Mouse (Mus musculus) forebrain, embryonic 16.5 days (tissue): ENCODE measurements around the gene Gm44965. TPM values are rescaled to one million over a fixed set of nuclear protein-coding genes. Genes with fewer than 3 reads are reported as not detected.

Experiments
- ATAC-seq: fragments of 200-750 bp; cut with Nextera tagmentation; 2 replicates; pipeline ENCODE4 v1.8.0; 2017; ENCODE audit warnings: mild to moderate bottlenecking, moderate library complexity
- H3K27ac ChIP-seq: fragments of 300-500 bp; sonication (generic); 2 replicates; pipeline ENCODE4 v1.5.1; 2014; ENCODE audit warnings: low read length, control low read depth
- H3K27me3 ChIP-seq: fragments of 300-500 bp; sonication (generic); replicated peaks from 2 replicates; pipeline ENCODE4 v1.6.1; 2014; ENCODE audit warnings: low read length; ENCODE audit not compliant: control insufficient read depth, insufficient read depth
- H3K36me3 ChIP-seq: fragments of 300-500 bp; sonication (generic); 2 replicates; pipeline ENCODE4 v1.6.1; 2014; ENCODE audit not compliant: control insufficient read depth, insufficient read depth
- H3K4me1 ChIP-seq: fragments of 300-500 bp; sonication (generic); replicated peaks from 2 replicates; pipeline ENCODE4 v1.6.1; 2014; ENCODE audit warnings: low read length; ENCODE audit not compliant: control insufficient read depth, insufficient read depth
- H3K4me2 ChIP-seq: fragments of 300-500 bp; sonication (generic); 2 replicates; pipeline ENCODE4 v1.6.1; 2014; ENCODE audit warnings: mild to moderate bottlenecking, low read length, control low read depth
- H3K4me3 ChIP-seq: fragments of 300-500 bp; sonication (generic); replicated peaks from 2 replicates; pipeline ENCODE4 v1.5.1; 2014; ENCODE audit warnings: mild to moderate bottlenecking, low read length, control low read depth
- H3K9ac ChIP-seq: fragments of 300-500 bp; sonication (generic); replicated peaks from 2 replicates; pipeline ENCODE4 v1.6.1; 2014; ENCODE audit warnings: low read depth, low read length, control low read depth
- H3K9me3 ChIP-seq: fragments of 300-500 bp; sonication (generic); 2 replicates; pipeline ENCODE4 v1.6.1; 2016; ENCODE audit warnings: low read length; ENCODE audit not compliant: control insufficient read depth
- WGBS: fragments of 180-500 bp; shearing (Covaris S2); extraction: QIAGEN DNeasy Blood & Tissue Kit; methylation state at CpG from one replicate; pipeline ENCODE4 v1.1.7; 2014; 5-methylcytosine and 5-hydroxymethylcytosine counted together
- polyA plus RNA-seq: library from polyadenylated mRNA; unstranded; fragments of >200 nt; fragmentation: Nextera tagmentation; extraction: Ambion mirVana; gene quantifications from 2 replicates; pipeline ENCODE4 v1.2.1, GENCODE M21; 2015

The Gm44965 gene
- polyA plus RNA-seq, 1 experiment from 2014 or later = not detected

DNA sequence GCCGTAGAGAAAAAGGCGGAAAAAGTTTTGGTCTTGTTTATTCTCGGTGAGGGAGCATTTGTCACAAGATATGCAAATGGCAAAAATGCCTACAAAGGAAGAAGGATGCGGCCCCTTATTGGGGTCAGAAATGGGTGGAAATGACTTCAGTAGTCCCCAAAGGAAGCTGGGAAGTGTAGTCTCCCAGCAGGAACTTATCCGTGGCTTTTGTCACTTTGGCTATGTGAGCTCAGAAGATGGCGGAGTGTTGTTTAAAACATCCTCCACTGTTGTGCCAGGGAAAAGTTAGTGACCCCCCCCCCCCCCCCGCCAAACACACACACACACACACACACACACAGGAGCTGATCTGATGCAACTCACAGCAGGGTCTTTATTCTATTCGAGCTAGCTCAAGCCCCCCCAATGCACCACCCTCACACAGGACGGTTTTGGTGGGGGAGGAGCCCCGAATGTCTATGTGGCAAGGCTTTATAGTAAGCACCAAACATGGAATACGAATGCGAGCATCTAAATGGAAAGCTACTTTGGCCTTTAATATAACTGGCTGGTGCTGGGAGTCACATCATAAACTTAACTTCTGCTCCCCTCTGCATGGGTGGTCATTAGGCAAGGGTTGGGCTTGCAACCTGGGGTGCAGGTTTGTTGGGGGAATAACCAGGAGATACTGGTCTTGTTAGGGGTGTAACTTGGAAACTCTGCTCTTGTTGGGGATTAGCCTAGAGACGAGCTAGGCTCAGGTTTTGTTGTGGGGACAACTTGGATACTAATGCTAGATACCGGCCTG, 38.4 kb upstream of the Gm44965 start:
- WGBS = 23% methylated on average over 13 of the region's 14 CpGs
- peak; percentile 91 for ATAC-seq
- peak overlapping the region; percentile 63 for H3K4me3 ChIP-seq
- H3K27me3 ChIP-seq = no peaks in the 10 kb centered on the region
- H3K9me3 ChIP-seq = no peaks in the 10 kb centered on the region
- H3K36me3 ChIP-seq = peaks cover under 1% of the 10 kb centered on the region; the same call in 1 of the 2 replicates
- peak overlapping the region; percentile 99 for H3K27ac ChIP-seq
- H3K9ac ChIP-seq = peak overlapping the region; percentile 81
- peaks cover 12% of the 10 kb centered on the region for H3K4me1 ChIP-seq
- H3K4me2 ChIP-seq = peak overlapping the region; percentile 77

DNA sequence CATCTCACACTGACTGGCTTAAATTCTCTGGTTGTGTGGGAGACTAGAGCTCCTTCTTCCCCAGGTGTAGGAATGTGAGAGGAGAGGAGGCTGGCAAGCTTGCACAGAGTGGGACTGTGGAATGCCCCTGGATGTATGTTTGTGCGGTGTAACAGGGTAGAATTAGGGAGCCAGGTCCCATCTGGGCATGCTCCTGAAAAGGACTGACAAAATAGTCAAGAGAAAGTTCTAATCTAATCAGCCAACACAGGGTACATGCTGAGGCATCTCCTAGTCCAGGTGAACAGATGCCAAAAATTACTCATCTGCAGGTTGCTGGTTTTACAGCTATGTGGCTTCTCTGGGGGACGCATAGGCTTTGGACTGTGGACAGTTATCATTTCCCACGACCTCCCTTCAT, 37.8 kb upstream of the Gm44965 start:
- no peak overlapping the region for H3K9ac ChIP-seq
- H3K27me3 ChIP-seq = no peaks in the 10 kb centered on the region
- ATAC-seq = no peak
- peaks cover 2% of the 10 kb centered on the region; the same call in 1 of the 2 replicates for H3K36me3 ChIP-seq
- no peak overlapping the region for H3K4me3 ChIP-seq
- no peaks in the 10 kb centered on the region for H3K9me3 ChIP-seq
- peak overlapping the region; percentile 77 for H3K4me2 ChIP-seq
- no peak overlapping the region for H3K27ac ChIP-seq
- WGBS = 94% methylated on average over 3 of the region's 3 CpGs
- peaks cover 12% of the 10 kb centered on the region for H3K4me1 ChIP-seq

DNA sequence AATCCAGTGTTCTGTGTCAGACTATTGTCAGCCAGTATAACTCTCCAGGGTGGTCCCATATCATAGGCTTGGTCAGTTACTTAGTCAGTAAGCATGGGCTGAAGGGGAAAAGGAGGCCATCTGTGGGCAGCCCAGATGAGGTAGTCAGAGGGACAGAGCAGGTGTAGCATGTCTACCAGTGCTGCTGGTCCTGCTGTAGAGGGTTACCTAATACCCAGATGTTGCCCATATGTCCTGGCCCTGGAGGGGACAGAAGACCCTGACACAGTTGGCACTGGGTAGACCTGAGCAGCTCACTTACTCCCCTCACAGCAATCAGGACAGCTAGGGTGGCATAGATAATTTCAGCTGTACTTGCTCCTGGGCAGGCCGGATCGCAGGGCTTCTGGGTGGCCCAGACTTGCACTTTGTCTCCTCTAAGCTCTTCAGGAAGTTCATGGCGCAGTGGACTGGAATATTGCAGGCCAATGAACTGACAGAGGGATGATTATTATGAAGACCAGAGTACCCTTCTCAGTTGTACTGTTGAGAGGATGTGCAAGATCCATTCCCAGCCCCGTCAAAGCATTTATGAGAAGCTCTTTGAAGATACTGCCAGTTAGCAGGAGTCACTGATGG, 27.9 kb upstream of the Gm44965 start:
- no peak for ATAC-seq
- no peak overlapping the region for H3K27ac ChIP-seq
- no peak overlapping the region for H3K4me3 ChIP-seq
- no peaks in the 10 kb centered on the region for H3K27me3 ChIP-seq
- 97% methylated on average over 4 of the region's 4 CpGs for WGBS
- no peaks in the 10 kb centered on the region for H3K36me3 ChIP-seq
- H3K9me3 ChIP-seq = no peaks in the 10 kb centered on the region
- H3K4me2 ChIP-seq = no peak overlapping the region
- H3K9ac ChIP-seq = no peak overlapping the region
- peaks cover 5% of the 10 kb centered on the region for H3K4me1 ChIP-seq

DNA sequence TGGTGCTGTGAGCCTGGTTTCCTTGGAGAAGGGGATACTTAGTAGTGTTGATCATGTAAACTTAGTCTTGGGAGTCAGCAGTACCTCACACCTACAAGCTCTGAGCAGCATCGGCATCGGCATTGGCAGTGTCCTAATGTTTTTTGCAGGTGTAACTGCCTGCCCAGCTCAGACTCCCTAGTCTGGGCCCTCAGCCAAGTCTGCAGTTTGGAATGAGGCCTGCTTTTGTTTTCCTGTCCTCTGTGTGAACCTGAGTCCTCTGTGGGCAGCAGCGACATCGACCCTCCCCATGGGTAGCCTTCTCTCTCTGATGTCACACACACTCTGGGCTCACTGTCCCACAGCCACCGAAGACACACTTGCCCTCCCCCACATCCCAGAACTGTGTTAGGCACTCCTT, 27.4 kb upstream of the Gm44965 start:
- ATAC-seq = no peak; the same call in 1 of the 2 replicates
- H3K4me1 ChIP-seq = peaks cover 5% of the 10 kb centered on the region
- no peak overlapping the region for H3K4me3 ChIP-seq
- H3K9ac ChIP-seq = no peak overlapping the region
- 26% methylated on average over 5 of the region's 5 CpGs for WGBS
- H3K9me3 ChIP-seq = no peaks in the 10 kb centered on the region
- no peak overlapping the region for H3K27ac ChIP-seq
- H3K4me2 ChIP-seq = no peak overlapping the region
- no peaks in the 10 kb centered on the region for H3K27me3 ChIP-seq
- H3K36me3 ChIP-seq = no peaks in the 10 kb centered on the region

DNA sequence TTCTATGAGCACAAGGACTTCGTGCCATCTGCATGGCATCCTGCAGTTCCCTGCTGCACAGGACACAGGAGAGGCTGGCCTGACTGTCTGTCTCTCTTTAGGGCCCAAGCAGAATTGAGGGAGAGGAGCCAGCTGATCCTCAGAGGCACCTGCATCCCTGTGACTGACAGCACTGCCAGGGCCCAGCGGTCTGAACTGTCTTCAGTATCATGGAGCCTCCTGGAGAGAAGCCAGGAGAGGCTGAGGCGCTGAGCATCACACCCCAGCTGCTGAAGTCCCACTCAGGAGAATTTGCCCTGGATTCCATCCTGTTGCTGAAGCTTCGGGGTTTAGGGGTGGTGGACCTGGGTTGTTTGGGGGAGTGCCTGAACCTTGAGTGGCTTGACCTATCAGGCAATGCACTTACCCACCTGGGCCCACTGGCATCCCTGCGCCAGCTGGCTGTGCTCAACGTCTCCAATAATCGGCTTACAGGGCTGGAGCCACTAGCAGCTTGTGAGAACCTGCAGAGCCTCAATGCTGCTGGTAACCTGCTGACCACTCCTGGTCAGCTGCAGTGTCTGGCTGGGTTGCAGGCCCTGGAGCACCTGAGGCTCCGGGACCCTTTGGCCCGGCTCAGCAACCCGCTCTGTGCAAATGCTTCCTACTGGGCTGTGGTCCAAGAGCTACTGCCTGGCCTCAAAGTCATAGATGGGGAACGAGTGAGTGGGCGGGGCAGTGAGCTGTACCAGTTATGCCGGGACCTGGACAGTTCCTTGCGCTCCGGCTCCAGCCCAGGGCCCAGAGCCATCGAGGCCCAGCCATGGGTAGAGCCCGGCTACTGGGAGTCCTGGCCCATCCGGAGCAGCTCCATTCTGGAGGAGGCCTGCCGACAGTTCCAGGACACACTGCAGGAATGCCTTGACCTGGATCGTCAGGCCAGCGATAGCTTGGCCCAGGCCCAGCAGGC, 25.4 kb upstream of the Gm44965 start:
- Histone ChIP-seq H3K36me3 (no peaks in the 10 kb centered on the region), H3K27me3 (no peaks in the 10 kb centered on the region), H3K4me2 (no peak overlapping the region), H3K4me3 (no peak overlapping the region), H3K9ac (no peak overlapping the region), H3K27ac (no peak overlapping the region), H3K9me3 (no peaks in the 10 kb centered on the region), H3K4me1 (peaks cover 5% of the 10 kb centered on the region)
- WGBS = 73% methylated on average over 21 of the region's 21 CpGs
- ATAC-seq = peak; percentile 37

DNA sequence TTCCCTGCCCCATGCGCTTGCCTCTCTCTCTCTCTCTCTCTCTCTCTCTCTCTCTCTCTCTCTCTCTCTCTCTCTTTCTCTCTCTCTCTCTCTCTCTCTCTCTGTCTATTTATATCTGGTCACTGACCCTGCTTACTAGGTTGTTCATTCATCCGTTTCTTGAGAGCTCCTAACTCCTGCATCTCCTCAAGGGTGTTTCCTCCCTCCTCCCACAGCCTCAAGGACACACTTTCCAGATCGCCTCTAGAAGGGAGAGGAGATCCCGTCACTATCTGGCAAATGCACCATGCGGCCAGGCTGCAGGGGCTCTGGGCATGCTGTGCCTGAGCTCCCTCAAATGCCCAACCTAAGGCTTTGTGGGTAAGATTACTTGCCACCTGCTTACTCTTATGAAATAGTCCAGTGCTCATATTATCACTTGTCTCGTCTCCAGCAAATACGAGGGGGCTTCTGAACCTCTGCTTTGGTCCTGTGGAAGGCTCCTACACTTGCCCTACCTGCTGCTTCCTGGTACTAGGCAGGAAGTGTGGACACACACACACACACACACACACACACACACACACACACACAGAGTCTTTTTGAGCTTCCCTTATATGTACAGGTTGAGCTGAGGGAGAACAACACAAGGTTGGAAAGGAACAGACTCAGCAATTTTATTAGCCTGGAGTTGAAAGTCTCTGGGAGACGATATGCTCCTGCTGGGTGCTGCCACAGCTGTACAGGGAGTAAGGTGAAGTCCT, 24.5 kb upstream of the Gm44965 start:
- Histone ChIP-seq H3K4me1 (peaks cover 5% of the 10 kb centered on the region), H3K27ac (no peak overlapping the region), H3K4me3 (no peak overlapping the region), H3K9ac (no peak overlapping the region), H3K4me2 (no peak overlapping the region), H3K9me3 (no peaks in the 10 kb centered on the region), H3K36me3 (no peaks in the 10 kb centered on the region), H3K27me3 (no peaks in the 10 kb centered on the region)
- WGBS = 83% methylated on average over 8 of the region's 8 CpGs
- ATAC-seq = no peak

DNA sequence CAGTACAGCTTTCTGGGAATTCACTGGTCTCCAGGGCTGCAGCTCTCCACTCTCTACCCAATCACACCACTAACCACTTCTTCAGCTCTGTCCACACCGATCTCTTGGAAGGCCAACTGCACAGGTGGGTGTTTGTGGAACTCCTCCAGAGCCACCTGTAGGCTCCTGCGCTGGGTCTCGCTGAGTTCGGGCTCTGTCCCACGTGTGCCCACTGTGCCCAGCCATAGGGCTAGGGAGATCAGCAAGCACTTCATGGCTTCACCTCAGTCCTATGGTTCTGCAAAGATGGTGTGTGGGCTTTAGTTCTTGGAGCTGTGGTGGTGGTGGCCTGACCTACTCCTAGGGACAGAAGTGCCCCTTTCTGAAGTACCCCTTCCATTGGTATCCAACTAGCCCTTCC, 21.7 kb upstream of the Gm44965 start:
- Histone ChIP-seq H3K27ac (no peak overlapping the region), H3K9me3 (no peaks in the 10 kb centered on the region), H3K4me1 (peaks cover 5% of the 10 kb centered on the region), H3K36me3 (no peaks in the 10 kb centered on the region), H3K4me3 (no peak overlapping the region), H3K4me2 (no peak overlapping the region), H3K27me3 (no peaks in the 10 kb centered on the region), H3K9ac (no peak overlapping the region)
- ATAC-seq = no peak
- 95% methylated on average over 5 of the region's 5 CpGs for WGBS

DNA sequence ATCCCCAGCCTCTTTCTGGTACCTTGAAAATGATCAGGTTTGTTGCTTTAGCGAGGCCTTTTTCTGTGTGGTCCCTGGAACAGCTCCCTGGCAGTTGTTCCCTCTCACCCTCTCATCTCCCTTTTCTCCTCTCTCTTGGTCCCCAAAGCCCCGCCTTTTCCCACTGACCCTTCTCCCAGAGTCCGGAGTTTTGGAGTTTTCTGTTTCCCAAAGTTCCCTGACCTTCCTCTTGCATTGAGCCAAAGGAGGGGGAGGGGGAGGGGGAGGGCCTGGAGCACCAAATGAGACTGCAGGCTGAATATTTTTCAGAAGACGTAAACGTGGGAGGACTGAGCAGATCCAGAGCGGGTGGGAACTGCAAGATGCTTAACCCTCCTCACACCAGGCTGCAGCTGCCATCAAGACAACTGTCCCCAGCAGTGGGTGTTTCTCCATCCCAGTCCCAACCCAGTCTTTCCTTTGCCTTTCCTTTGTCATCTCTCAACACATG, 21.1 kb upstream of the Gm44965 start, which contains the start of gene Rarres2:
Gene Rarres2 (minus strand): TSS at position 218 of the 490 bp plus-strand sequence.
- 33% methylated on average over 6 of the region's 6 CpGs for WGBS
- no peaks in the 10 kb centered on the region for H3K36me3 ChIP-seq
- ATAC-seq = no peak
- H3K9me3 ChIP-seq = no peaks in the 10 kb centered on the region
- no peak within 1 kb of the TSS for H3K4me3 ChIP-seq
- peaks cover 5% of the 10 kb centered on the region for H3K4me1 ChIP-seq
- H3K27ac ChIP-seq = no peak within 1 kb of the TSS
- no peak within 1 kb of the TSS for H3K9ac ChIP-seq
- H3K4me2 ChIP-seq = no peak within 1 kb of the TSS
- no peaks in the 10 kb centered on the region for H3K27me3 ChIP-seq
